Mouse (Mus musculus) ES-E14 (cell line): Measurements from ENCODE around the gene Sbf2. TPM values are rescaled to one million over a fixed set of nuclear protein-coding genes. Genes with fewer than 3 reads are reported as not detected.

Experiments
- DNase-seq: peaks from one replicate; pipeline ENCODE4 v3.0.0-alpha.2; 2013; ENCODE audit warnings: low read depth, low spot score
- H3K27ac ChIP-seq: 2 replicates; pipeline ENCODE4 v1.5.1; 2012; ENCODE audit warnings: low read depth, mild to moderate bottlenecking, low read length, moderate library complexity, mixed read lengths; ENCODE audit not compliant: poor library complexity, insufficient read depth, severe bottlenecking
- H3K36me3 ChIP-seq: 2 replicates; pipeline ENCODE4 v1.6.1; 2012; ENCODE audit warnings: mild to moderate bottlenecking, low read length, moderate library complexity, mixed read lengths; ENCODE audit not compliant: control insufficient read depth, poor library complexity, insufficient read depth, severe bottlenecking
- H3K4me1 ChIP-seq, 2 experiments: fragments of 150-350 bp in 1 of 2; sonication (generic) in 1 of 2; 2 replicates each; pipeline ENCODE4 v1.6.1; 2012; ENCODE audit warnings: low read length in 2 of 2, mild to moderate bottlenecking in 1 of 2, mixed read lengths in 1 of 2; ENCODE audit not compliant: control insufficient read depth in 2 of 2, insufficient read depth in 2 of 2, poor library complexity in 1 of 2
- H3K4me3 ChIP-seq, 2 experiments: fragments of 150-350 bp in 1 of 2; sonication (generic) in 1 of 2; 2 replicates each; pipeline ENCODE4 v1.5.1; 2012; ENCODE audit warnings: low read length in 2 of 2, low read depth in 1 of 2, mild to moderate bottlenecking in 1 of 2, mixed read lengths in 1 of 2; ENCODE audit not compliant: insufficient read depth in 1 of 2, poor library complexity in 1 of 2, severe bottlenecking in 1 of 2
- H3K9ac ChIP-seq: 2 replicates; pipeline ENCODE4 v1.6.1; 2012; ENCODE audit warnings: low read depth, mild to moderate bottlenecking, low read length, mixed read lengths; ENCODE audit not compliant: poor library complexity, insufficient read depth, severe bottlenecking
- H3K9me3 ChIP-seq: fragments of 150-350 bp; sonication (generic); 2 replicates; pipeline ENCODE4 v1.6.1; 2012; ENCODE audit warnings: low read depth, mild to moderate bottlenecking, low read length; ENCODE audit not compliant: control insufficient read depth, insufficient read depth
- CHD2 ChIP-seq: IDR thresholded peaks from 2 replicates; pipeline ENCODE4 v1.6.1; 2014; ENCODE audit warnings: mild to moderate bottlenecking, low read depth, low read length, inconsistent platforms
- HCFC1 ChIP-seq: IDR thresholded peaks from 2 replicates; pipeline ENCODE4 v1.6.1; 2012; ENCODE audit warnings: low read length, inconsistent platforms, borderline replicate concordance; ENCODE audit not compliant: insufficient read depth
- MAFK ChIP-seq: IDR thresholded peaks from 2 replicates; pipeline ENCODE4 v1.6.1; 2014; ENCODE audit warnings: mild to moderate bottlenecking, low read depth, low read length, inconsistent platforms; ENCODE audit not compliant: insufficient read depth
- ZC3H11A ChIP-seq: IDR thresholded peaks from 2 replicates; pipeline ENCODE4 v1.6.1; 2012; ENCODE audit warnings: low read depth, mild to moderate bottlenecking, inconsistent platforms, low read length, borderline replicate concordance
- ZNF384 ChIP-seq: IDR thresholded peaks from 2 replicates; pipeline ENCODE4 v1.6.1; 2012; ENCODE audit warnings: low read depth, low read length, inconsistent platforms
- in situ Hi-C, 2 experiments: fragments of 600-800 bp; cut with MboI; formaldehyde crosslinking; loops; one replicate each; pipeline ENCODE4 v1.15.1; 2025; ENCODE audit warnings: low sequenced_read_pairs in 2 of 2, inconsistent platforms in 1 of 2; ENCODE audit not compliant: unreplicated experiment in 2 of 2
- total RNA-seq: library from RNA; depleted of rRNA; stranded (reverse); fragments of 300-350 nt; gene quantifications from 2 replicates; pipeline ENCODE4 v1.2.3, GENCODE M21; 2012

Sbf2 gene
- total RNA-seq, 1 experiment: 17.4 TPM

DNA sequence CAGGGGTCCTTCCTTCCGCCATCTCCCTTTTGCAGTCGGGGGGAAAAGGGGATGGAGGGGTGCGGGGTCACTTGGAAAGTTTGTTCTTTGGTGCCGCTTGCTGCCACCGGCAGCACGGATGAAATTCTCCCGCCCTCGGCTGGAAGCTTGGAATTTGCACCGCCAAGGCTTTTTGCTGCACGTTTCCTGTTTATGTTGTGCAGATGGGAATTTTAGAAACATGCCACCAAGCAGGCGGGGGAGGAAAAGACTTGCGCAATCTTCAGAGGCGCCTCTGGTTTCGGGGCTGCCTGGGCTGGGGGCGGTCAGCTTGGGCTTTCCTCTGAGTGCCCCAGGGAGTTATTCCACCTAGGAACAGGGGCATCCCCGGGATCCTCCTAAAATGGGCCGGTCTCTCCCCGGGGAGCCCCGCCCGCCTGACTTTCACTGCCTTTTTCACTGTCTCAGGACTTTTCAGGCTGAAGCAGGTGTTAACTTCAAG is 469 bp upstream of the Sbf2 start:
- H3K4me1 ChIP-seq: peaks cover 0 to 9% of the 10 kb centered on the region in 2 experiments; a peak in 3 of 4 replicates
- H3K9ac ChIP-seq: peak overlapping the region; percentile 80
- H3K9me3 ChIP-seq: no peaks in the 10 kb centered on the region
- H3K4me3 ChIP-seq: peak overlapping the region; percentile 79 to 97
- no peak for TF ChIP-seq CHD2
- no peak for TF ChIP-seq HCFC1
- TF ChIP-seq ZNF384: no peak
- TF ChIP-seq MAFK: no peak
- TF ChIP-seq ZC3H11A: no peak
- DNase-seq: no peak
- in situ Hi-C loops: no loop called here
- H3K36me3 ChIP-seq: no peaks in the 10 kb centered on the region
- H3K27ac ChIP-seq: peak overlapping the region; percentile 71

DNA sequence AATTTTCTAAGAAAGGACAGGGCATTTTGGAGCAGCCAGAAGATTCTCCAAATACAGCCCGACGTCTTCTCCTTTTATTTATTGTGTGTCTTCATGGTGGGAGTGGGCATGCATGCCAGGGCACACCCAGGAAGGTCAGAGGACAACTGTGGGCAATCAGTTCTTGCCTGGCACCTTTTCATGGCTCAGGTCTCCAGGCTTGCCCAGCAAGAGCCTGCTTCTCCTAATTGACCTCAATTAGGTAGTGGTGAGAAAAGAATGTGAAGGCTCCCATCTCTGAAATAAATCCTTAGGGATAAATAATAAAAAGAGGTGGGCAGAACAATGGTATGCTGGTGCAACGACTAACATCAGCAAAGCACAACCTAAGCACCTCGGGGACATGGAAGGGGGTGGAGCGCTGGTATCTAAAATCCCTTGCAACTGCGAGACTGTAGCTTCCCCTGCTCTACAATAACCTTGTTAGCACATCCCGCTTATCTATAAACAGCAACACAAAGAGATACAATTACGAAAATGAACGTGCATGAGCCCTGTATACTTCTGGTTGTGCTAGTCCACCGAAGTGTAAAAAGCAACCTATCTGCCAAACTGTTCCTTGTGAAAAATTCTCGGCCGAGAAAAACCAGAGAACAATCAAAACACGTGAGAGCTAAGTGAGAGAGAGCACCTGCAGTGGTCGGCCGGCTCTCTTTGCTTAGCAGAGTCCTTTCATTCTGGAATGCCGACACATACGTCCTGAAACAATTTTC is 1.2 kb downstream of the Sbf2 start:
- Histone ChIP-seq H3K27ac (peak overlapping the region; percentile 84; the same call in 1 of the 2 replicates), H3K4me1 (peaks cover 0 to 3% of the 10 kb centered on the region in 2 experiments; a peak in 2 of 4 replicates), H3K4me3 (peak overlapping the region; percentile 79 to 97), H3K9me3 (no peaks in the 10 kb centered on the region), H3K9ac (peak overlapping the region; percentile 80; the same call in 1 of the 2 replicates), H3K36me3 (no peaks in the 10 kb centered on the region)
- TF ChIP-seq ZC3H11A (no peak), ZNF384 (no peak), CHD2 (no peak), HCFC1 (no peak), MAFK (no peak)
- in situ Hi-C loops: no loop called here
- DNase-seq: no peak

DNA sequence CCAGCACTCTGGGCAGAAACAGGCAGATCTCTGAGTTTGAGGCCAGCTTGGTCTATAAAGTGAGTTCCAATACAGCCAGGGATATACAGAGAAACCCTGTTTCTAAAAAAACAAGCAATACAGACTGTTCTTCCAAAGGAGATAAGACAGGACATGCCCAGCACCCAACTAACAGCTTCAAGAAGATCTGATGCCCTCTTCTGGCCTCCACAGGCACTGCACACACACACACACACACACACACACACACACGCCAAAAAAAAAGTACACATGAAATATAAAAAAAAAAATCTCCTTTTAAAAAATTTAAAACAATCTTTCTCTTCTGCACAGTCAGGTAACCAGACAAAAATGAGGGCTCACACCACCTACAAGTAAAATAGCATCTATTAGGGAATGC is 7.8 kb downstream of the Sbf2 start:
- H3K27ac ChIP-seq: no peak overlapping the region
- no peaks in the 10 kb centered on the region for H3K9me3 ChIP-seq
- no peaks in the 10 kb centered on the region for H3K36me3 ChIP-seq
- DNase-seq: no peak
- TF ChIP-seq ZC3H11A (no peak), MAFK (no peak), CHD2 (no peak), ZNF384 (peak; percentile 83)
- no peak overlapping the region for H3K9ac ChIP-seq
- no peak overlapping the region for H3K4me3 ChIP-seq
- in situ Hi-C loops: no loop called here
- H3K4me1 ChIP-seq: 0 out of 4 replicates have a peak, but pooled peaks cover 0 to 2% of the 10 kb centered on the region in 2 experiments

DNA sequence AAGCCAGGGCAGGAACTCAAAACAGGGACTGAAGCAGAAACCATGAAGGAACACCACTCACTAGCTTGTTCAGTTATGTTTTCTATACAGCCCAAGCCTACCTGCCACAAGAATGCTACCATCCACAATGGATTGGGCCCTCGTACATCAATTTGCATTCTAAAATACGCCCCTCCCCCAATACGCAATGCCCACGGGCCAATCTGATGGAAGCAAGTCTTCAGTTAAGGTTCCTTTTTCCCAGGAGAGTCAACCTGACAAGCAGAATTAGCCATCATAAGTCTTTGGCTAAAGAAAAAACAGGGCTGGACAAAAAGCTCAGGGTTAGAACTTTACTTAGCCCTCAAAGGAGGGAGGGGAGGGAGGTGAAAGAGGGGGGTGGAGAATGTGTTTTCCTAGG is 9.2 kb downstream of the Sbf2 start:
- Histone ChIP-seq H3K9ac (no peak overlapping the region), H3K9me3 (no peaks in the 10 kb centered on the region), H3K27ac (no peak overlapping the region), H3K4me3 (no peak overlapping the region), H3K36me3 (no peaks in the 10 kb centered on the region), H3K4me1 (0 out of 4 replicates have a peak, but pooled peaks cover 0 to 2% of the 10 kb centered on the region in 2 experiments)
- TF ChIP-seq MAFK (no peak), CHD2 (no peak), ZC3H11A (no peak), HCFC1 (no peak), ZNF384 (no peak)
- in situ Hi-C loops: no loop called here
- no peak for DNase-seq
